Mouse (Mus musculus) megakaryocyte, embryonic 14.5 days (primary cell): Measurements from ENCODE around the gene Napepld.

Source experiments
- FLI1 ChIP-seq: IDR thresholded peaks from 2 replicates; pipeline ENCODE4 v1.6.1; 2012; ENCODE audit warnings: low read length, inconsistent platforms, mixed read lengths
- GATA1 ChIP-seq: IDR thresholded peaks from 3 replicates; pipeline ENCODE4 v1.6.1; 2012; ENCODE audit warnings: mixed read lengths, low read length, inconsistent platforms, borderline replicate concordance

- TF ChIP-seq FLI1 (no peak), GATA1 (no peak)
Observed at GRCm38 (mm10) chr5:21732177-21732911, 31.1 kb upstream of the Napepld start.
